Mouse (Mus musculus) embryonic stem cell, embryonic (primary cell): ENCODE results near the gene Sec61a1.

Experiments used
- CTCF ChIA-PET, 4 experiments: fragments of 300-600 bp in 2 of 4; fragments of 350-600 bp in 2 of 4; sonication (Branson Sonifier 250); formaldehyde crosslinking; loops; one replicate each; lab custom pipeline; 2022; ENCODE audit warnings: inconsistent platforms in 2 of 4; lab: Charles Lee
- POLR2A ChIA-PET, 4 experiments: fragments of 300-600 bp in 2 of 4; fragments of 350-600 bp in 2 of 4; sonication (Branson Sonifier 250); formaldehyde crosslinking; loops; one replicate each; lab custom pipeline; 2022; ENCODE audit warnings: antibody characterized with exemption in 4 of 4, inconsistent platforms in 1 of 4; lab: Charles Lee

Gene Sec61a1

GRCm38 (mm10) chr6:88489834-88490233 is 28.9 kb downstream of the Sec61a1 start:
- CTCF ChIA-PET: no interaction called here

GRCm38 (mm10) chr6:88489026-88489425 is 29.7 kb downstream of the Sec61a1 start:
- POLR2A ChIA-PET: interaction anchor here in 2 of 4 experiments (0.5 to 1.5 kb wide), 6 partner anchors 9 to 364 kb away, joined by 3 to 4 read pairs (median 3); partner anchors contain the start of gene Sec61a1 (in 1 of the 2)
- CTCF ChIA-PET: interaction anchor here in 3 of 4 experiments (0.5 to 1.3 kb wide), 4 partner anchors 91 to 1154 kb away, joined by 3 to 7 read pairs (median 4); partner anchors contain the start of gene Antxr1 (in 1 of the 3)

More at GRCm38 (mm10) chr6:88489834-88490233, 28.9 kb downstream of the Sec61a1 start:
- POLR2A ChIA-PET: interaction anchor here in 1 of 4 experiments (0.8 to 1.5 kb wide), 3 partner anchors 9 to 23 kb away, joined by 3 to 4 read pairs (median 3); no protein-coding TSS in a partner anchor

- POLR2A ChIA-PET: interaction anchor here in 3 of 4 experiments (0.8 to 1.7 kb wide), 8 partner anchors 9 to 28 kb away, joined by 3 to 6 read pairs (median 4); partner anchors contain the start of gene Ruvbl1 (in 1 of the 3)
- CTCF ChIA-PET: interaction anchor here (0.6 to 2.3 kb wide), 8 partner anchors 39 to 545 kb away, joined by 3 to 14 read pairs (median 4); no protein-coding TSS in a partner anchor
Observed at GRCm38 (mm10) chr6:88486893-88487292, 31.8 kb downstream of the Sec61a1 start.

- CTCF ChIA-PET: interaction anchor here in 1 of 4 experiments (2.3 kb wide), 1 partner anchor 361 kb away, joined by 14 read pairs; no protein-coding TSS in a partner anchor
- POLR2A ChIA-PET: interaction anchor here in 3 of 4 experiments (0.6 to 2.2 kb wide), 5 partner anchors 8 to 1929 kb away, joined by 3 to 11 read pairs (median 3); partner anchors contain the start of gene Tpra1 (in 1 of the 3)
Observed at GRCm38 (mm10) chr6:88485378-88485777, 33.3 kb downstream of the Sec61a1 start.

GRCm38 (mm10) chr6:88483913-88484312 is 34.8 kb downstream of the Sec61a1 start:
- POLR2A ChIA-PET: interaction anchor here in 2 of 4 experiments (0.9 to 2.2 kb wide), 11 partner anchors 8 to 72 kb away, joined by 3 to 12 read pairs (median 4); partner anchors contain the start of genes Ruvbl1 (in 1 of the 2) and Sec61a1 (in 1 of the 2)
- CTCF ChIA-PET: interaction anchor here in 1 of 4 experiments (0.9 kb wide), 1 partner anchor 9 kb away, joined by 5 read pairs; no protein-coding TSS in a partner anchor

GRCm38 (mm10) chr6:88483111-88483510 is 35.6 kb downstream of the Sec61a1 start:
- CTCF ChIA-PET: interaction anchor here in 3 of 4 experiments (0.5 to 1.2 kb wide), 11 partner anchors 10 to 424 kb away, joined by 3 to 9 read pairs (median 3); partner anchors contain the start of gene Abtb1 (in 1 of the 3)
- POLR2A ChIA-PET: interaction anchor here (0.5 to 2.6 kb wide), 36 partner anchors 9 to 438 kb away, joined by 3 to 16 read pairs (median 3); partner anchors contain the start of genes Ruvbl1 (in 2 of the 4), Sec61a1 (in 2 of the 4), Rab7 (in 1 of the 4) and Rpn1 (in 1 of the 4)

GRCm38 (mm10) chr6:88480421-88480820 is 38.3 kb downstream of the Sec61a1 start:
- ChIA-PET CTCF (interaction anchor here in 2 of 4 experiments (0.6 to 1.4 kb wide), 3 partner anchors 356 to 416 kb away, joined by 3 to 10 read pairs (median 3); no protein-coding TSS in a partner anchor), POLR2A (interaction anchor here in 2 of 4 experiments (1.0 to 2.7 kb wide), 8 partner anchors 13 to 238 kb away, joined by 3 to 13 read pairs (median 4); partner anchors contain the start of genes Ruvbl1 (in 2 of the 2) and Eefsec (in 1 of the 2))

- CTCF ChIA-PET: interaction anchor here in 1 of 4 experiments (0.5 to 0.8 kb wide), 2 partner anchors 9 to 13 kb away, joined by 3 to 4 read pairs; no protein-coding TSS in a partner anchor
- POLR2A ChIA-PET: no interaction called here
Observed at GRCm38 (mm10) chr6:88469878-88470277, 48.8 kb downstream of the Sec61a1 start.

GRCm38 (mm10) chr6:88465181-88465920 is 53.4 kb downstream of the Sec61a1 start, which contains the start of gene Ruvbl1:
Ruvbl1 (plus strand) TSS chr6:88465409.
- CTCF ChIA-PET: interaction anchor here in 1 of 4 experiments (0.8 to 1.0 kb wide), 3 partner anchors 28 to 348 kb away, joined by 3 to 5 read pairs (median 3); no protein-coding TSS in a partner anchor
- POLR2A ChIA-PET: interaction anchor here (0.6 to 4.1 kb wide), 53 partner anchors 8 to 433 kb away, joined by 3 to 19 read pairs (median 4); partner anchors contain the start of genes Eefsec (in 4 of the 4), Abtb1 (in 1 of the 4), Mcm2 (in 1 of the 4) and Sec61a1 (in 1 of the 4)

GRCm38 (mm10) chr6:88454545-88454944 is 64.2 kb downstream of the Sec61a1 start:
- POLR2A ChIA-PET: interaction anchor here in 2 of 4 experiments (0.7 to 2.2 kb wide), 4 partner anchors 11 to 260 kb away, joined by 3 to 9 read pairs (median 6); partner anchors contain the start of genes Ruvbl1 (in 1 of the 2) and Sec61a1 (in 1 of the 2)
- CTCF ChIA-PET: interaction anchor here in 1 of 4 experiments (0.6 kb wide), 1 partner anchor 265 kb away, joined by 3 read pairs; no protein-coding TSS in a partner anchor
